Mouse (Mus musculus): ENCODE data around the gene P2rx4.

DNA sequence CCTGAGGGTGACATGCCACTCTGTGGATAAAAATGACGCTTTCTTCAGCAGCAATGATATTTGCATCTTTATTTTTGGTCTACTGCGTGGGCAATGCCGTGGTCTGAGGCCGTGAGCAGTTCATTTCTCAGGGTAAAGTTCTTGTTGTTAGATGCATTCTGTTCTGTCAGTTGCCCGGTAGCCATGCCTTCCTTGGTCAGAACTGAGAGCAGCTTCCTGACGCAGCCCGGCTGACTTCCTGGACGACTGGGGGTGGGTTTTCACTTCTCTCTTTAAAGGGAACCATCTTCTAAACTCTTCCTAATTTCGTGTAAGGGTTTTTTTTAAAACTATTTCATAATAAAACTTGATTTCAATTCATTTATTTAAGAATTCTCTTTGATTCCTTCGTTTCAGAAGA is 23.4 kb upstream of the P2rx4 start:
- no peak for TF ChIP-seq CTCF (IDR thresholded peaks at IDR 0.05; ENCODE audit: low read depth)
- TF ChIP-seq EP300 (IDR thresholded peaks at IDR 0.05; ENCODE audit: low read depth), result no peak
